Mouse (Mus musculus): ENCODE results near the gene Ccdc38. TPM values are rescaled to one million over a fixed set of nuclear protein-coding genes. Genes with fewer than 3 reads are reported as not detected.
A peak's percentile ranks its signal among the peaks of the same experiment; 100 is the strongest.

Ccdc38 gene
- polyA plus RNA-seq (2015; fragmentation: Nextera tagmentation; extraction: Ambion mirVana): 0.27 TPM in 2 replicates

DNA sequence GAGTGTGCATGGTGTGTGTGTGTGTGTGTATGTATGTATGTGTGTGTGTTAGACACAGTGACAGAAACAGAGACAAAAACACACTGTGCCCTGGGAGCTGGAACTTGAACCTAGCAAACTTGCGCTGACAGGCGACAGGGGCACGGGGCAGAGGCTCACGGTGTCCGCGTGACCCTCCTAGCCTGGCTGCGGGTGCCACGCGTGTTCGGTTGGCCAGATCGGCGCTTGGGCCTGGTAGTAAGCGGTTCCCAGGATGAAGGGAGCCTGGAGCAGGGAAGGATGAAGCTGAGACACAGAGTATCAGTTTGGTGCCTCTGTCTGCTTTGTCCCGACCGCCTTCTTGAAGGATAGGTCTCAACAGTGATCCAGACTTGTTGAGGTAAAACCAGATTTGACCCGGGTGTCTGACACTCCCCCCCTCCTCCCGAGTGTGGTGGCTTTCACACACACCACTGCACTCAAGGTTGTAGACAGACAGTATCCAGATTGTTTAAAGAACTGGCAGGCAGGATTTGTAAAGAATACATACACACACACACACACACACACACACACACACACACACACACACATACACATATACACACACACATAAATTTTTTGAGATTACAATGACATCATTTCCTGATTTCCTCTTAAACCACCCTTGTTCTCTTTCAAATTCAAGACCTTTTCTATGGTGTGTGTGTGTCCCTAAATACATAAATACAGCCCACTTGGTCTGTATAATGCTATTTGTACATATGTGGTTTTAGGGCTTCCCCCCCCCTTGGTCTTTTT, at the start of gene Ccdc38:
Gene Ccdc38, plus strand, starts transcription at position 202 of the 780 bp plus-strand sequence.
- ATAC-seq (ENCODE audit: low FRiP score): no peak
- peak within 1 kb of the TSS; percentile 62 for H3K9ac ChIP-seq
- peak within 1 kb of the TSS; percentile 38 for H3K4me3 ChIP-seq
- no peaks in the 10 kb centered on the region for H3K9me3 ChIP-seq
- H3K4me1 ChIP-seq (replicated peaks): peaks cover 13% of the 10 kb centered on the region
- no peak within 1 kb of the TSS for H3K27ac ChIP-seq
- 73% methylated on average over 17 of the region's 17 CpGs for WGBS
- H3K36me3 ChIP-seq: no peaks in the 10 kb centered on the region
- peaks cover 18% of the 10 kb centered on the region for H3K27me3 ChIP-seq
- peak within 1 kb of the TSS; percentile 72 for H3K4me2 ChIP-seq

DNA sequence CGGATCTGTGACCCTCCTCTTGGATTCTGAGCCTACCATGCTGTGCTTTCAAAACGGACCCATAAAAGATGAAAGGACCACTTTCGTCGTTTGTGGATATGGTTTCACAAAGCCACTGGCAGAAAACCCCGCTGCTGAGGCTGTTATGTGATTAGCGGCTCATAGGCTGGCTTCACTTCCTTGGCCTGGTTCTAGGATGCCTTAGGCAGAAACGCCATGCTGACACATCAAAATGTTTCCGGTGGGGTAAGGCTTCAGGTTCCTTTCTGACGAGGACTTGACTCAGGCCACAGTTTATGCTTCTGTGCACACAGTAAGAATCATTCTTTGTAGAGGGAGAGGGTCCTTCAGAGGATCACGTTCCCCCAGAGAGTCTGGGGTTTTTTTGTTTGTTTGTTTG, 39.6 kb upstream of the Ccdc38 start:
- 51% methylated on average over 10 of the region's 10 CpGs for WGBS
- no peak overlapping the region for H3K4me3 ChIP-seq

DNA sequence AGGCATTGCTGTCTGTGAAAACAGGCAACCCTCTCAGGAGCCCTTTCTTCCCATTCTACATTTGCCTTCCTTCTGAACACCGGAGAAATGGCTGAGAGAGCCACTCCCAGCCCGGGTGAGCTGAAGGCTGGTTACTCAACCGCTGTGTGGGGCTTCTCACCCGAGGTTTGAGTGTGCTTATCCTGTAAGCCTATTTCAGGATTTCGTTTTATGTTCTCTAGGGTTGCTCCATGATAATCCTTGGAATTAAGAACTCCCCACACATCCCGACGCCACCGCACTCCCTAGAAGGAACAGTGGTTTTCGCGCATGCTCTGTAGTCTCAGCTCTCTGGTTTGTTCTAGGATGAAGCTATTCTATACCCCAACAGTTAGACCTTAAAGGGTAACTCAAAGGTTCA, 39.1 kb upstream of the Ccdc38 start:
- no peak overlapping the region for H3K4me3 ChIP-seq
- H3K4me2 ChIP-seq: no peak overlapping the region
- H3K9me3 ChIP-seq: no peaks in the 10 kb centered on the region
- H3K27me3 ChIP-seq: no peaks in the 10 kb centered on the region
- no peaks in the 10 kb centered on the region for H3K4me1 ChIP-seq (replicated peaks)
- H3K36me3 ChIP-seq: no peaks in the 10 kb centered on the region
- H3K27ac ChIP-seq: no peak overlapping the region
- 84% methylated on average over 10 of the region's 10 CpGs for WGBS
- no peak for ATAC-seq (ENCODE audit: low FRiP score)
- H3K9ac ChIP-seq: no peak overlapping the region

More for the DNA sequence above, 39.6 kb upstream of the Ccdc38 start:
- no peak overlapping the region for H3K4me2 ChIP-seq
- H3K4me1 ChIP-seq (replicated peaks): no peaks in the 10 kb centered on the region
- no peaks in the 10 kb centered on the region for H3K9me3 ChIP-seq
- no peaks in the 10 kb centered on the region for H3K36me3 ChIP-seq
- no peak overlapping the region for H3K9ac ChIP-seq
- H3K27me3 ChIP-seq: no peaks in the 10 kb centered on the region
- H3K27ac ChIP-seq: no peak overlapping the region
- ATAC-seq (ENCODE audit: low FRiP score): no peak

DNA sequence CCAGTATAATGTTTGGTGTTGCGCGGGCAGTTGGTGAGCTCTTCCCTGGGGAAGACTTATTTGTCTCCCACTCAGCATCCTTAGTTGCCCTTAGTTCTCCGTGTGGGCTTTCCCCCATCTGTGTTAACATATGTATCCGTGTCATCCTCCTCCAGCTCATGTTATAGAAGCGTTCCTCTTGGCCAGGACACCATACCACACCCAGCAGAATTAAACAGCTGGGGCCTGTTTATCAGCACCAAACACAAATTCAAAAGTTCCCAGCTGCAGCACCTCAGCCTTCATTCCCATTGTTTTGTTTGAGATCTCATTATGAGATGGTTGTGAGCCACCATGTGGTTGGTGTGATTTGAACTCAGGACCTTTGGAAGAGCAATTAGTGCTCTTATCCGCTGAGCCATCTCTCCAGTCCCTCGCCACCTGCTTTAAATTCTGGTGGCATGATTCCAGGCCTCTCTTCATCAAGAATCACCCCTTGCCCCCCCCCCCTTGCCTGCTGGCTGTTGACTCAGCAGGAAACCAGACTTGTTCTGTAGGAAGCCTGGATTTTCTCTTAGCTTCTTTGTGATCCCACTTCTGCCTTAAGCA, 32.0 kb upstream of the Ccdc38 start:
- Histone ChIP-seq H3K36me3 (no peaks in the 10 kb centered on the region), H3K4me1 (replicated peaks) (0 out of 2 replicates have a peak, but pooled peaks cover 7% of the 10 kb centered on the region), H3K9me3 (no peaks in the 10 kb centered on the region), H3K27me3 (no peaks in the 10 kb centered on the region), H3K27ac (no peak overlapping the region), H3K4me3 (no peak overlapping the region), H3K4me2 (no peak overlapping the region), H3K9ac (no peak overlapping the region)
- no peak for ATAC-seq (ENCODE audit: low FRiP score)
- 71% methylated on average over 7 of the region's 7 CpGs for WGBS

DNA sequence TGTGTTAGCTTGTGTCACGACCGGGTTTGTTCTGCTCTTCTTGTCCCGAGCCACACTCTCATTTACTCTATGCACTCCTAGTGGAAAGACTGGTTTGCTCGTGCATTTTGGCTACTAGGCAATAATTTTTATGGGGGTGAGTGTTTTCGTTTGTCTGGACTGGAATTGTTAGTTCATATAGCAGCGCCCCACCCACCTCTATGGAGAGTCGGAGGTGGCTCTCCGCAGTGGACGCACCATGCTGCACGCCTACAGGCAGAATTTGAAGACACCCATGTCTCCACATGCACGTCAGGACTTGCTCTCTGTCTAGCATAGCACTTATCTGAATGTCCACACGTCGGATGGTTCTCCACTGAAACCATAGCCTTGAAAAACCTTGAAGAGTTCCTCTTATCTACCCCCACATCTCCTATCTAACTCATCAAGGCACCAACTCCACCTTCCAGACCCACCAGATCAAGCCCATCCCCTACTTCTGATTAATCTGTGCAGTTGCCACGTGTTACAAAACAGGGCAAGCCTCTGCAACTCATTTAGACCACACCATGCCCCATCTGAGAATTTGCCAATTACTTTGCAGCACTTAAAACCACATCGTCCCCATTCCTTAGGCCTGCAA, 30.8 kb upstream of the Ccdc38 start:
- Histone ChIP-seq H3K27me3 (no peaks in the 10 kb centered on the region), H3K4me1 (replicated peaks) (0 out of 2 replicates have a peak, but pooled peaks cover 7% of the 10 kb centered on the region), H3K9me3 (no peaks in the 10 kb centered on the region), H3K36me3 (no peaks in the 10 kb centered on the region), H3K4me2 (no peak overlapping the region), H3K9ac (no peak overlapping the region), H3K4me3 (no peak overlapping the region), H3K27ac (no peak overlapping the region)
- ATAC-seq (ENCODE audit: low FRiP score): no peak
- 92% methylated on average over 15 of the region's 15 CpGs for WGBS

DNA sequence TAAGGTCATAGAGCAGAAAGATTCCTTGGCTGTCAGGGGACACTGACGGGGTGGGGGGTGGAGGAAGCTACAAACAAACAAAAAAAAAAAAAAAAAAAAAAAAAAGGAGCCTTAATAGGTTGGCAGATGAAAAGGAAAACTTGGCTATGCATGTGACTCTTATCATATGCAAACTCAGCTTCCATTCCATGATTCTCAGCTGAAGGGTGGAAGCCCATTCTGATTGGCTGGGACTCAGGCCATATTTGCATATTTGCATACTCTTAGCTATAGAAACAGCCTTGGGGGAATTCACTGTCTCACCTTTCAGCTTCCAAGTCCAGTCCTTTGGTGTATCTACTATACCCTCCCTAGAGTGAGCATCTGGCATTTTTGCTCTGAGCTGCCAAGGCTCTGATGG, 25.0 kb upstream of the Ccdc38 start:
- Histone ChIP-seq H3K9ac (no peak overlapping the region), H3K4me3 (no peak overlapping the region), H3K4me2 (no peak overlapping the region), H3K27ac (no peak overlapping the region), H3K27me3 (no peaks in the 10 kb centered on the region), H3K4me1 (replicated peaks) (0 out of 2 replicates have a peak, but pooled peaks cover 5% of the 10 kb centered on the region), H3K36me3 (no peaks in the 10 kb centered on the region), H3K9me3 (no peaks in the 10 kb centered on the region)
- 48% methylated on average over 1 of the region's 1 CpGs for whole genome bisulfite sequencing
- ATAC-seq (ENCODE audit: low FRiP score): no peak

DNA sequence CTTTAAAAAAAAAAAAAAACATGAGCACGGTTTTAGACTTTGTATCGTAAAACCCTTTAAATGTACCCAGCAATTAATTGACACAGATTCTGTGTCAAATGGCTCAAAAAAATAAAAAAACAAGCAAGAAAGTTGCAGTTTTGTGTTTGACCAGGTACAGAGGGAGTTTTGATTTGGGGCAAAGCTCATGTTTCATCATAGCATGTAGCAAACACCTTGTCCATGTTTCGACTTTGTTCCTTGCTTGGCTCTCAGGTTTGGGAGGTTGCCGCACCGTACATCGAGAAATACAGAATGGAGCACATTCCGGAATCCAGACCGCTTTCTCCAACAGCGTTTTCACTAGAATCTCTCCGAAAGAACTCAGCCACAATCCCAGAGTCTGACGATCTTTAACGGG, 24.5 kb upstream of the Ccdc38 start:
- 90% methylated on average over 12 of the region's 12 CpGs for WGBS
- H3K9ac ChIP-seq: no peak overlapping the region
- no peak overlapping the region for H3K4me3 ChIP-seq
- H3K4me2 ChIP-seq: no peak overlapping the region
- 0 out of 2 replicates have a peak, but pooled peaks cover 5% of the 10 kb centered on the region for H3K4me1 ChIP-seq (replicated peaks)
- no peaks in the 10 kb centered on the region for H3K27me3 ChIP-seq
- H3K36me3 ChIP-seq: no peaks in the 10 kb centered on the region
- H3K9me3 ChIP-seq: no peaks in the 10 kb centered on the region
- no peak overlapping the region for H3K27ac ChIP-seq
- no peak for ATAC-seq (ENCODE audit: low FRiP score)

DNA sequence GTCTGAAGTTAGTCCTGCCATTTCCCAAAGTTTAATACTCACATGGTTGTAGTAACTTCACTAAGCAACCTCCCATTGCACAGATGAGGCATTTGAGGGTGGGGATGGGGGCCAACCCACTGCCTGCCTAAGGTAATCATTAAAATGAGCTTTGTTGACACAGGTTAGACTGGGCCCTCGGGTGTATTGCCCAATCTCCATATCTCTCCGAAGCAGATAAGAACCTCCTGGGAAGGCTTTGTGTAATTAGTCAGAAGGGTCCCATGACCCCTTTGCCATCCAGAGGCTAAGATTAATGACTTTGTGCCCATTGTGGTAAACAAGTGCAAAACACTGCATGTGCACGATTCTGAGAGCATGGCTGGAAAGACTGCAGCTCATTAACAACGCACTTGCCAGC, 22.7 kb upstream of the Ccdc38 start:
- WGBS: 45% methylated on average over 4 of the region's 4 CpGs
- Histone ChIP-seq H3K4me3 (no peak overlapping the region), H3K4me1 (replicated peaks) (0 out of 2 replicates have a peak, but pooled peaks cover 5% of the 10 kb centered on the region), H3K4me2 (no peak overlapping the region), H3K27me3 (no peaks in the 10 kb centered on the region), H3K27ac (no peak overlapping the region), H3K9ac (no peak overlapping the region), H3K36me3 (no peaks in the 10 kb centered on the region), H3K9me3 (no peaks in the 10 kb centered on the region)
- no peak for ATAC-seq (ENCODE audit: low FRiP score)

DNA sequence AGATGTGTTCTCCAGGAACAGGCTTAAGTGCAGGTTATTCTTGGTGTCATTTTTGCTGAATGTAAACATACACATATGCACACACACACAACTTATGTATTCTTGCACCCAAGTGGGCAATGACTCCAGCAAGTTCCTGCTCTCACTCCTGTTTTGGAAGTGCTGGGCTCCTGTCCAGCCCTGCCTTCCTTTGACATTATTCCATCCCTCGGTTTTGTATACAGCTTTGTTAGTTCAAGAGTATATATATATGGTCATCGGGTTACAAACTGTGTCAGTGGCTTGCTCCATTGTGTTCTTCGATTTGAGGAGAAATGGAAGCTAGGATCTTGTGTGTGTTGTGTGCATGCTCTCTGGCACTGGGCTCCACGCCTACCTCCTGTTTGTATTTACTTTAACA, 22.2 kb upstream of the Ccdc38 start:
- WGBS: 92% methylated on average over 4 of the region's 4 CpGs
- Histone ChIP-seq H3K36me3 (no peaks in the 10 kb centered on the region), H3K4me3 (no peak overlapping the region), H3K9me3 (no peaks in the 10 kb centered on the region), H3K27ac (no peak overlapping the region), H3K4me1 (replicated peaks) (0 out of 2 replicates have a peak, but pooled peaks cover 5% of the 10 kb centered on the region), H3K4me2 (no peak overlapping the region), H3K9ac (no peak overlapping the region), H3K27me3 (no peaks in the 10 kb centered on the region)
- ATAC-seq (ENCODE audit: low FRiP score): no peak

DNA sequence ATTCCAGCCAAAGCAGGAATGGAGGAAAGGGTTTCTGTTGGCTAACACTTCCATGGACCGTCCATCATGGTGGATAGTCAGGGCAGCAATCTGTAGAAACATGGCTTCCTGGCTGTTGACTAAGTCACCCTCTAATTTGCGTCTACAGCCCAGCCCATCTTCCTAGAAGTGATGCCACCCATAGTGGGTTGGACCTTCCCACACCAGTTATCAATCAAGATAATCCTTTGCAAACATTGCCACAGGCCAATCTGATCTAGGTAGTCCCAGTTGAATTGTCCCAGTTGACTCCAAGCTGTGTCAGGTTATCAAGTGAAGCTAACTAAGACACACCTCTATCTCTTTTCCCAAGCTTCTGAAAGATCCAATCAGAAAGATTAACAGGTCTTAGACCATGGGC, 21.8 kb upstream of the Ccdc38 start:
- Histone ChIP-seq H3K9ac (no peak overlapping the region), H3K4me2 (no peak overlapping the region), H3K9me3 (no peaks in the 10 kb centered on the region), H3K27me3 (no peaks in the 10 kb centered on the region), H3K36me3 (no peaks in the 10 kb centered on the region), H3K4me3 (no peak overlapping the region), H3K4me1 (replicated peaks) (0 out of 2 replicates have a peak, but pooled peaks cover 5% of the 10 kb centered on the region), H3K27ac (no peak overlapping the region)
- WGBS: 98% methylated on average over 2 of the region's 2 CpGs
- ATAC-seq (ENCODE audit: low FRiP score): no peak

DNA sequence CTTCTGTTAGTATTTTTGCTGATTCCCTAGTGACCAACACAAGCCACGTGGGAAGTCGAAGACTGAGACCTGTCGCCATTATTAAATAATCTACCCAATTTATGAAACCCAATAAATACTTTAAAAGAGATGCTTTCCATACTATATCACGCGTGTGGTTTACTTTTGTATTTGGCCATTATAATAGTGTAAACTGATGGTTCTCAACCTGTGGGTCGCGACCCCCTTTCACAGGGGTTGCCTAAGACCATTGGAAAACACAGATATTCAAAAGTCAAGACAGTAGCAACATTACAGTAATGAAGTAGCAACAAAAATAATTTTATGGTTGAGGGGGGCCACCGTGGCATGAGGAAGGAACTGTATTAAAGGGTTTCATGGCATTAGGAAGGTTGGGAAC, 21.3 kb upstream of the Ccdc38 start:
- ATAC-seq (ENCODE audit: low FRiP score): no peak
- no peaks in the 10 kb centered on the region for H3K9me3 ChIP-seq
- H3K9ac ChIP-seq: no peak overlapping the region
- 94% methylated on average over 8 of the region's 8 CpGs for WGBS
- H3K4me3 ChIP-seq: no peak overlapping the region
- no peaks in the 10 kb centered on the region for H3K36me3 ChIP-seq
- H3K27me3 ChIP-seq: no peaks in the 10 kb centered on the region
- H3K27ac ChIP-seq: no peak overlapping the region
- H3K4me1 ChIP-seq (replicated peaks): 0 out of 2 replicates have a peak, but pooled peaks cover 5% of the 10 kb centered on the region
- no peak overlapping the region for H3K4me2 ChIP-seq

DNA sequence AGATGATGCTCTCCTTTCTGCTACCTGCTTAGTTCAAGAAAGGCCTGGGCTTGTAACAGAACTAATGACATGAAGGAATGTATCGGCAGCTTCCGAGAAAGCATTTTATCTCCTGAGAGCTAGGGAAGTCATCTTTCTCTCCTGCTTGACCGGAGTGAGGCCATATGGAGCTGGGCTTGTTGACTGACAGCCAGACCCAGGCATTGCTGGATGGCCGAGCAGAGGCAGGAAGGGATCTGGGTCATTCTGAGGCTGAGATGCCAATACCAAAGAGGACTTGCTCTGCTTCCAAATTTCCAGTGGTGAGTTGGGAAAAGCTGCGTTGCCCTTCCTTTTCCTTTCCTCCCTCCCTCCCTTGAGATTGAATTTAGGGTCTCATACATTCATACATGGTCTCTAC, 20.7 kb upstream of the Ccdc38 start:
- 0 out of 2 replicates have a peak, but pooled peaks cover 5% of the 10 kb centered on the region for H3K4me1 ChIP-seq (replicated peaks)
- no peaks in the 10 kb centered on the region for H3K36me3 ChIP-seq
- ATAC-seq (ENCODE audit: low FRiP score): no peak
- no peaks in the 10 kb centered on the region for H3K27me3 ChIP-seq
- H3K4me3 ChIP-seq: no peak overlapping the region
- H3K9me3 ChIP-seq: no peaks in the 10 kb centered on the region
- H3K4me2 ChIP-seq: no peak overlapping the region
- 91% methylated on average over 5 of the region's 5 CpGs for WGBS
- H3K27ac ChIP-seq: no peak overlapping the region
- H3K9ac ChIP-seq: no peak overlapping the region

Data from hindbrain, embryonic 13.5 days (tissue).